Mouse (Mus musculus) heart, embryonic 12.5 days (tissue): ENCODE data around the gene Tnik. TPM values are rescaled to one million over a fixed set of nuclear protein-coding genes. Genes with fewer than 3 reads are reported as not detected.

Experiments used
- ATAC-seq: fragments of 200-750 bp; cut with Nextera tagmentation; 2 replicates; pipeline ENCODE4 v1.8.0; 2017; ENCODE audit warnings: moderate TSS enrichment, moderate library complexity; ENCODE audit not compliant: insufficient number of reproducible peaks, low FRiP score
- H3K27ac ChIP-seq: fragments of 300-500 bp; sonication (generic); 2 replicates; pipeline ENCODE4 v1.5.1; 2016; ENCODE audit warnings: mild to moderate bottlenecking, moderate library complexity; ENCODE audit not compliant: poor library complexity, severe bottlenecking
- H3K27me3 ChIP-seq: fragments of 300-500 bp; sonication (generic); replicated peaks from 2 replicates; pipeline ENCODE4 v1.6.1; 2016; ENCODE audit warnings: mild to moderate bottlenecking, moderate library complexity
- H3K36me3 ChIP-seq: fragments of 300-500 bp; sonication (generic); 2 replicates; pipeline ENCODE4 v1.6.1; 2016; ENCODE audit warnings: mild to moderate bottlenecking, moderate library complexity
- H3K4me1 ChIP-seq: fragments of 300-500 bp; sonication (generic); replicated peaks from 2 replicates; pipeline ENCODE4 v1.6.1; 2016; ENCODE audit warnings: mild to moderate bottlenecking
- H3K4me2 ChIP-seq: fragments of 300-500 bp; sonication (generic); 2 replicates; pipeline ENCODE4 v1.6.1; 2016; ENCODE audit warnings: mild to moderate bottlenecking, moderate library complexity
- H3K4me3 ChIP-seq: fragments of 300-500 bp; sonication (generic); 2 replicates; pipeline ENCODE4 v1.5.1; 2016; ENCODE audit warnings: mild to moderate bottlenecking
- H3K9ac ChIP-seq: fragments of 300-500 bp; sonication (generic); 2 replicates; pipeline ENCODE4 v1.6.1; 2016; ENCODE audit warnings: mild to moderate bottlenecking, moderate library complexity
- H3K9me3 ChIP-seq: fragments of 300-500 bp; sonication (generic); replicated peaks from 2 replicates; pipeline ENCODE4 v1.6.1; 2016; ENCODE audit warnings: mild to moderate bottlenecking, moderate library complexity
- WGBS: fragments of 180-500 bp; shearing (Covaris S2); methylation state at CpG from one replicate; pipeline ENCODE4 v1.1.7; 2016; 5-methylcytosine and 5-hydroxymethylcytosine counted together
- polyA plus RNA-seq: library from polyadenylated mRNA; unstranded; fragments of >200 nt; fragmentation: Nextera tagmentation; extraction: Ambion mirVana; gene quantifications from 2 replicates; pipeline ENCODE4 v1.2.1, GENCODE M21; 2016

The Tnik gene
- polyA plus RNA-seq, 1 experiment from 2014 or later, result 10.3 TPM

DNA sequence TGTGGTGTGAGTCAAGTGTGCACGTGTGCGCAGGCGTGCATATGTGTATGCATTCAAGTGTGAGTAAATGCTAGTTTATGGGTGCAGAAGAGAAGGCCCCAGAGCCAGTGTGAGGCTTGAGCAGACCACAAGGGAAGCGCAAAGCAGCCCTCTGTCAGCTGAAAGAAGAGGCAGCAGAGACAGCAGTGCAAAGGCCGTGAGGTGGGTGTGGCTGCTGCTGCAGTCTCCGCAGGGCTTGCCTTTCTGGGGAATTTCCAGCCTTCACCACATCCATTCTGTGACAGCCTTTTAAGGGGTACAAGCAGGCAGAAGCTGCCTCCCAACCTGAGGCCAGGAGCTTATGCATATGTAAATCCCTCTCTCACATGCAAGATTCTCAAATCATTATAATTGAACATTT is 139.2 kb downstream of the Tnik start:
- Histone ChIP-seq H3K27ac (no peak overlapping the region), H3K4me1 (peaks cover 25% of the 10 kb centered on the region), H3K9ac (no peak overlapping the region), H3K4me2 (no peak overlapping the region), H3K9me3 (no peaks in the 10 kb centered on the region), H3K36me3 (no peaks in the 10 kb centered on the region), H3K27me3 (no peaks in the 10 kb centered on the region), H3K4me3 (no peak overlapping the region)
- ATAC-seq, result no peak
- 64% methylated on average over 6 of the region's 6 CpGs for WGBS

DNA sequence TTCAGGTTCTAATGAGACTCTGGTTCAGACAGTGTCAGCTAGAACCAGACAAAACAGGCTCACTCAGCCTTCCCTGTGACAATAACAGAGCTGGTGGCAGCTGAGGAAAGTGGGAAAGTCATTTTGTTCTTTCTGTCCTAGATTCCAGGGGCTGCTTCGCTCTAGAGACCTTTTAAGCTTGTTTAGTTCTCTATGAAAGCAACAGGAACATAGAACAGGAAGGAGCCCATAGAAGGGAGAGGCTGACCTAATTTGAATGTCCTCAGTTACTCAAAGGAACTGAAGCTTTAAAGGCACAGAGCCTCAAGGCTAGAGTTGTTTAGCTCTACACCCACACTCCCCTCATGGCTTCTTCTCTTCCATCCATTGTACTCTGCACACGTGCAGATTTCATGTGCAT is 142.4 kb downstream of the Tnik start:
- no peaks in the 10 kb centered on the region for H3K36me3 ChIP-seq
- no peak overlapping the region for H3K27ac ChIP-seq
- no peaks in the 10 kb centered on the region for H3K27me3 ChIP-seq
- ATAC-seq, result no peak
- WGBS, result 77% methylated on average over 2 of the region's 2 CpGs
- H3K9me3 ChIP-seq, result no peaks in the 10 kb centered on the region
- H3K4me2 ChIP-seq, result no peak overlapping the region
- H3K4me3 ChIP-seq, result no peak overlapping the region
- H3K4me1 ChIP-seq, result peaks cover 17% of the 10 kb centered on the region
- H3K9ac ChIP-seq, result no peak overlapping the region

DNA sequence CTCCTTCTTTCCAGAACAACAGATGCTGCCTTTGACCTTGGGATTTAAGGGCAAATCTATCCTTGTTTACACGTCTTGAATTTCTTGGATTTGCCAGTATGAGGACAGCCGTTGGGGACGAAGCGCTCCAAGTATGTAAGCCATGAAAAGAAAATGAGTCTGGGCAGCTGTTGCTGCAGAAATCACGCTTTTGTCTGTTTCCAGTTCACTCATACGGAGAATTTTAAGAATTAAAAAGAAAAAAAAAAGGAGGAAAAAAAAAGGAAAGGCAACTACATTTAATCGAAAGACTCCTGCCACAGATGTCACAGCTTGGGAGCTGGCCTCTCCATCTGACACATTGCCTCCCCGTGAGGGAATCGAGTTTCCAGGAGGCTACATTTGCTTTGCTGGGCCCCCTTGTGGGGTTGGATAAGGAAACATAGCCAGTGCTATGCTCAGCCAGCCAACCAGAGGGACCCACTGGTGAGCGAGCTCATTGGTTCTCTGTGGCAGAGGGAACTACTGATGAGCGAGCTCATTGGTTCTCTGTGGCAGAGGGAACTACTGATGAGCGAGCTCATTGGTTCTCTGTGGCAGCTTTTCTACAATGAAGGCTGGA is 145.9 kb downstream of the Tnik start:
- Histone ChIP-seq H3K9me3 (no peaks in the 10 kb centered on the region), H3K4me1 (peaks cover 8% of the 10 kb centered on the region; the same call in 1 of the 2 replicates), H3K4me2 (no peak overlapping the region), H3K4me3 (no peak overlapping the region), H3K36me3 (no peaks in the 10 kb centered on the region), H3K27ac (no peak overlapping the region), H3K27me3 (no peaks in the 10 kb centered on the region), H3K9ac (no peak overlapping the region)
- 51% methylated on average over 12 of the region's 12 CpGs for whole genome bisulfite sequencing
- peak; percentile 71; the same call in 1 of the 2 replicates for ATAC-seq

DNA sequence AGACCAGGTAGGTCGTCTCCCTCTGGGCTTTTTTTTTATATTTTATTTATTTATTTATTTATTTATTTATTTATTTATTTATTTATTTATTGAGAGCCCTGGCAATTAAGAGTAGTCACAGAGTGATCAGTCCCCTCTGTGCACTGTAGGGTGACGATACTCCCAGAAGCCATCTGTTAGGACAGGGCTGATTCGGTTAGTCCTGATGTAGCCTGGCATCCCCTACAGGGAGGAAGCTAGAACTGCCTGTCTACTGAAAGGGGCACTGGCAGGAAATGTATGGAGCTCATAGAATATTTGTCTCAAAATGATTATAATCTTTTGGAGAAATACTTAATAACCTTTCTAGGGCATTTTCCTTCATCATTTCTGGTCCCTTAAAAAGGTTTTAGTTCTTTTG is 147.3 kb downstream of the Tnik start:
- Histone ChIP-seq H3K4me1 (peaks cover 8% of the 10 kb centered on the region; the same call in 1 of the 2 replicates), H3K27ac (no peak overlapping the region)
- peak; percentile 68; the same call in 1 of the 2 replicates for ATAC-seq

DNA sequence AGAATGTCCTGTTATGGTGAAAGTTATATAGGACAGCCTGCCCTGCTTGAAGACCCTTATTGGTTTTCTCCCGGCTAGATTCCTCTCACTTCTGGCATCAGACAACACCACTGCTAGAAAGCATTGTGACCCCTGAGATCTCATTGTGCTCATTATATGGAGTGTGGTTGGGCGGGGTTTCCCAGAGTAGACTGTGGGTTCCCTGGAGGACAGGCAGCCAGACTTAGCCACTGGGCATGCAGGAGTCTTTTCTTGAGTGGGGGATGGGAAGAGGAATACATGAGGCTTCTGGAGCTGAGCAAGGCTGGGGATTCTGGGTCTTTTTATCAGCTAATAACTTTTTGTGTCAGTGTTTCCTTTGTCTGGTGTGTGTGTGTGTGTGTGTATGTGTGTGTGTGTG is 153.0 kb downstream of the Tnik start:
- Histone ChIP-seq H3K9ac (no peak overlapping the region), H3K4me3 (no peak overlapping the region), H3K27me3 (no peaks in the 10 kb centered on the region), H3K36me3 (no peaks in the 10 kb centered on the region), H3K4me1 (peaks cover 24% of the 10 kb centered on the region), H3K27ac (no peak overlapping the region), H3K9me3 (no peaks in the 10 kb centered on the region), H3K4me2 (no peak overlapping the region)
- 55% methylated on average over 2 of the region's 2 CpGs for WGBS
- no peak for ATAC-seq

More for the DNA sequence above, 147.3 kb downstream of the Tnik start:
- Histone ChIP-seq H3K9me3 (no peaks in the 10 kb centered on the region), H3K4me3 (no peak overlapping the region), H3K9ac (no peak overlapping the region), H3K4me2 (no peak overlapping the region), H3K27me3 (no peaks in the 10 kb centered on the region), H3K36me3 (no peaks in the 10 kb centered on the region)
- WGBS, result 65% methylated on average over 3 of the region's 3 CpGs

DNA sequence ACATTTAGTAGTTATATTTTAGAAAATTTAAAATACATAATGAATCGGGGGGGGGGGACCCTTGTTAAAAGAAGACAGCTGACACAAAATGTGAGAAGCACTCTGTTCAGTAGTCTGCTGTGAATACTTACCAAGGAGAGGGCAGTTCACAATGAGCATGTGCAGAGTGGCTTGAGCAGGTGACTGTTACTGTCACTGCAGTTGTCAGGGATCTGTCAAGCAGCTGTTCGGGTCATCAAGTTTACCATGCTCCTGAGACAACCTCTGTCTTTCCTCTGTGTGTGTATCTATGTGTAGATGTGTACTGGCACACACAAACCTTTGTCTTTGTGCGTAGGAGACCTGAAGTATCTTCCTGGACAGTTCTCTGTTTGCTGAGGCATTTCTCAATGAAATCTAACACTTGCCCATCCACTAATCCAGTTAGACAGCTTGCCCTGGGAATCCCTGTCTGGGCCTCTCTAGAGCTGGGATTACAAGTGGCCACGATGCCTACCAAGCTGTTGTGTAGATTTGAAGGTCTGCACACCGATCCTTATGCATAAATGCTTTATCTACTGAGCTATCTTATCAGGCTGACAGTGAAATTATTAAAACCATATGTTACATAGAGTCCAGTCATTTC is 154.2 kb downstream of the Tnik start:
- no peak for ATAC-seq
- 71% methylated on average over 5 of the region's 5 CpGs for WGBS
- no peak overlapping the region for H3K9ac ChIP-seq
- H3K4me3 ChIP-seq, result no peak overlapping the region
- H3K9me3 ChIP-seq, result no peaks in the 10 kb centered on the region
- H3K4me1 ChIP-seq, result peaks cover 28% of the 10 kb centered on the region
- no peaks in the 10 kb centered on the region for H3K36me3 ChIP-seq
- H3K27me3 ChIP-seq, result no peaks in the 10 kb centered on the region
- H3K4me2 ChIP-seq, result no peak overlapping the region
- H3K27ac ChIP-seq, result no peak overlapping the region

DNA sequence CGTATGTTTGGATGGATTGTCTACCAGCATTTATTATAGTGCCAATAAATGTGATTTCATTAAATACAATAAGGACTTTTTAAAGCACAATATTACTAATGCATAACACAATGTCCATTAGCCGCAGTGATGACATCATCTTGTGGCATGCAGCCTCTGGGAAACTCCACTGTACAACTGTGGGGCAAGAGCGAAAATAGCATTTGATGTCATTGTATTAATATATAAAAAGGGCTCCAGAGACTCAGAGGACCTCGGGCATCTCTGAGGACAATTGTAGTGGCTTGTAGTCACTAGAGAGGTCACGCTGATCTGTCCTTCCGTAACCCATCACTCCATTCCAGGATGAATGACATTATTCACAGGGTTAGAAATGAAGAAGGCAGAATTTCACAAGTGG is 157.2 kb downstream of the Tnik start:
- H3K9me3 ChIP-seq, result no peaks in the 10 kb centered on the region; the same call in 1 of the 2 replicates
- WGBS, result 67% methylated on average over 6 of the region's 6 CpGs
- H3K36me3 ChIP-seq, result no peaks in the 10 kb centered on the region
- H3K27ac ChIP-seq, result 0 out of 2 replicates have a peak overlapping the region, but pooled peaks have one; percentile 15
- H3K27me3 ChIP-seq, result no peaks in the 10 kb centered on the region
- H3K4me3 ChIP-seq, result no peak overlapping the region
- ATAC-seq, result peak; percentile 57; the same call in 1 of the 2 replicates
- H3K4me2 ChIP-seq, result no peak overlapping the region
- peaks cover 28% of the 10 kb centered on the region for H3K4me1 ChIP-seq
- no peak overlapping the region for H3K9ac ChIP-seq

DNA sequence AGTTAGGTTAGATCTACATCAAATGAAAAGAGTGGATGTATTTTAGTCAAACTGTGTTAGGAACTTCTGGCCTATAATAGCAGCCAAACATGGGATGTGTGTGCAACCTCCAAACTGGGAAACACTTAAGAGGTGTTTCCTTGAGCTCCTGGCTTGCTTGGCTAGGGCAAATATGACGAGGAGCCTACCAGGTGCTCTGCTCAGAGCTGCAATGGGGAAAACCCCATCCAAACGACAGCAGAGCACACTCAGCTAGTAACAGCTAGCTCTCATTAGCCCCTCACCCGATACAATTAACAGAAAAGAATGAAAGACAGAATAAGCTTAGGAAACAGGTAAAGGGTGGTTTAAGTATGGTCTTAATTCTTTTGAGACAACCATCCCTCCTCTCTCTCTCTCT is 157.7 kb downstream of the Tnik start:
- Histone ChIP-seq H3K4me1 (peaks cover 28% of the 10 kb centered on the region), H3K27ac (0 out of 2 replicates have a peak overlapping the region, but pooled peaks have one; percentile 15), H3K36me3 (no peaks in the 10 kb centered on the region), H3K4me3 (no peak overlapping the region), H3K27me3 (no peaks in the 10 kb centered on the region), H3K4me2 (no peak overlapping the region), H3K9me3 (no peaks in the 10 kb centered on the region; the same call in 1 of the 2 replicates), H3K9ac (no peak overlapping the region)
- ATAC-seq, result no peak
- WGBS, result 46% methylated on average over 3 of the region's 3 CpGs

DNA sequence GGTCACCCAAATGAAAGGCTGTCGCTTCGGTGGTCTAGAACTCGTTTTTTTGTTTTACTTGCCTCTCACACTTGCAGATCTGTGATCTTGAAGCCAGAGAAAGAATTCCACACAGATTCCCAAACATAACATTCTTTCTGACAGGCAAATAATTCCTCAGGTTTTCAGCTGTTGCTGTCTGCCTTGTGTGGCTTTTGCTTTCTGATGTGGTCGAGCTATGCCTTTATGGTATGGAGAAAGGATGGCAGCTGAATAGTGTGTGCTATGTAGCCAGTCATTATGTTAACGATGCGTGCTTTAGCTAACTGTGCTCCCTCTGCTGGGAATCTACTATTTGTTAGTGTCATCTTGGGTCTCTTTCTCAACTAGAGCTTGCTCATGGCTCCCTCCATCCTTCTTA is 158.8 kb downstream of the Tnik start:
- no peak overlapping the region for H3K9ac ChIP-seq
- H3K4me3 ChIP-seq, result no peak overlapping the region
- H3K4me1 ChIP-seq, result peaks cover 25% of the 10 kb centered on the region
- no peaks in the 10 kb centered on the region for H3K27me3 ChIP-seq
- 67% methylated on average over 6 of the region's 6 CpGs for WGBS
- peaks cover 2% of the 10 kb centered on the region; the same call in 1 of the 2 replicates for H3K9me3 ChIP-seq
- no peak overlapping the region for H3K27ac ChIP-seq
- no peak for ATAC-seq
- H3K4me2 ChIP-seq, result no peak overlapping the region
- H3K36me3 ChIP-seq, result no peaks in the 10 kb centered on the region

DNA sequence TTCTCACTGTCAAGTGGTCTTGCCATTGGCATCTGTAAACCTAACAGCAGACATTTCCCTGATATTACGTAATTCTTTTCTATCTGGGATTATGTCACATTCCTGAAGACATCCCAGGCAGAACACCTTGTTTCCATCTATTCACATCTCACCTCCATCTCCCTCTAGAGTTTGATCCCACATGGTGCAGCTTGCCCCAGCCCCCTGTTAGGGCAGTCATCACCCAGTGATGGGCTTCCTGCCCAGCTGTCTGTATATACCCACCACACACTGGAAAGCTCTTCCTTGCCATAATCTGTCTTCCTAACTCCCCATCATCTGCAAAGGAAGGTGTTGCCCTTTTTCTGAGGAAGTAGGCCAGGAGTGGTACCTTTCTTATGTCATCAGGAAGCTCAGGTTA is 159.2 kb downstream of the Tnik start:
- ATAC-seq, result no peak
- Histone ChIP-seq H3K4me2 (no peak overlapping the region), H3K27ac (no peak overlapping the region), H3K9ac (no peak overlapping the region), H3K36me3 (no peaks in the 10 kb centered on the region), H3K4me3 (no peak overlapping the region), H3K27me3 (no peaks in the 10 kb centered on the region), H3K4me1 (peaks cover 23% of the 10 kb centered on the region), H3K9me3 (peaks cover 2% of the 10 kb centered on the region; the same call in 1 of the 2 replicates)
- WGBS, result 81% methylated on average over 1 of the region's 1 CpGs

DNA sequence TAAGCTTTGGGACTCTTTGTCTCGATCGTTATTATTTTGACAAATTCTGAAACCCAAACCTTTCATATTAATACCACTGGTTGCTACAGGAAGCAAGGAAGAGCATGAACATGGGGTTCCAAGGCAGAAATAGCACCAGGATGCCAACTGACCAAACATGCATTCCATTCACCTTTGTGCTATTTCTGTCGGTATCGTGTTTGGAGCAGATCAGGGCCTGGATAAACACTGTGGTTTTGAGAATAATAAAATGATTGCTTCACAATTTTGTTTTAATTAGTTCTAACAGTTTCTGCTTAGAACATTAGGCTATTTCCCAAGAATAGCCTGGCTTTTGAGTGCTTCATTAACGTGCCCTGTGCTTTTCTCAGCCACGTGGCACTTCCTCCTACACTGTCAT is 162.9 kb downstream of the Tnik start:
- Histone ChIP-seq H3K27ac (no peak overlapping the region), H3K9me3 (peaks cover 2% of the 10 kb centered on the region; the same call in 1 of the 2 replicates)

More for the DNA sequence above, 162.9 kb downstream of the Tnik start:
- 66% methylated on average over 6 of the region's 6 CpGs for WGBS
- no peak for ATAC-seq
- Histone ChIP-seq H3K4me3 (no peak overlapping the region), H3K9ac (no peak overlapping the region), H3K27me3 (no peaks in the 10 kb centered on the region), H3K4me1 (peaks cover 10% of the 10 kb centered on the region), H3K36me3 (no peaks in the 10 kb centered on the region), H3K4me2 (no peak overlapping the region)
